Mouse (Mus musculus): ENCODE data around the gene Gm20828.
"Not testable (repeated sequence)": the region's sequence is repeated elsewhere in the genome, so short reads cannot be mapped to it uniquely, and the experiment has no call there.

The Gm20828 gene

DNA sequence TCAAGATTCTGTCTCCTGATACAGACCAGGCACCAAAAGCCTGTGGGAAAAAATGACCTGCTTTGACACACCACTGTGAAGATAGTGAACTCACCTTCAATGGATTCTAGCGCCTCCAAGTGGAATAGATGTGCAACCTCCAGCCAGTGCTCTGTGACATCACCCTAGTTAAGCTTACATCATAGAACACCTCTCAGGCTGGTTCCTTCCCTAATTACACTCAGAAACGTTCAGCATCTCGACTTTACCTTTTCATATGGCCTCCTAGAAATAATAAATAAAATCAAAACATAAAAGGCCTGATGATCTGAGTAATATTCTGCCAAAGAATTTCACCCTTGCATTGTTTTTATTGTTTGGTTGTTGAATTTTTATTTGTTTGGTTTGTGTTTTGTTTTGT, at the start of gene Gm20828:
Gm20828 (minus strand) TSS at position 101 of the 400 bp plus-strand sequence.
- DNase-seq (ENCODE audit: low read depth, low spot score) = not testable (repeated sequence)
